8 mouse cellular contexts compared by ENCODE assay signal in genomic region chr9:51076300-51076978, GRCm38 (mm10). TPM values are rescaled to one million over a fixed set of nuclear protein-coding genes. Genes with fewer than 3 reads are reported as not detected.
A peak's percentile ranks its signal among the peaks of the same experiment; 100 is the strongest.
DNase-seq lines count a peak whose midpoint lies in the region; ATAC-seq and TF ChIP-seq lines count a peak whose summit lies in the region.

No protein-coding gene starts in this region.

- H3K9me3 ChIP-seq in heart, embryonic 12.5 days (replicated peaks), result no peaks in the 10 kb centered on the region

- no peaks in the 10 kb centered on the region for H3K27me3 ChIP-seq in spleen, adult 2 months (ENCODE audit: control insufficient read depth, insufficient read depth, low read length)
- H3K27me3 ChIP-seq in heart, embryonic 12.5 days (replicated peaks), result no peaks in the 10 kb centered on the region

- TF ChIP-seq CTCF in spleen, adult 2 months (IDR thresholded peaks at IDR 0.05; ENCODE audit: extremely low read depth, insufficient read depth, insufficient read length, insufficient replicate concordance), result no peak

- DNase-seq in spleen, adult 2 months (ENCODE audit: low read depth in 1 of 2, low spot score in 2 of 2), result no peak
- DNase-seq in spleen, postnatal 10 days (ENCODE audit: low spot score in 2 of 2), result no peak
- peak; percentile 23 for DNase-seq in kidney, postnatal 14 days
- peak; percentile 23 for DNase-seq in mesoderm, embryonic 11.5 days (ENCODE audit: low read depth, low spot score)
- peak; percentile 3 to 7 for DNase-seq in thymus, postnatal 36 days
- no peak for DNase-seq in layer of hippocampus, adult 9-10 months (ENCODE audit: low spot score)

- peak overlapping the region; percentile 96 for H3K4me2 ChIP-seq in heart, embryonic 12.5 days

- H3K36me3 ChIP-seq in spleen, adult 2 months (ENCODE audit: control insufficient read depth, insufficient read depth, low read length), result no peaks in the 10 kb centered on the region
- peaks cover 9% of the 10 kb centered on the region for H3K36me3 ChIP-seq in heart, embryonic 12.5 days

- 2% methylated on average over 17 of the region's 17 CpGs for WGBS in spleen, adult 2 months
- under 1% methylated on average over 17 of the region's 17 CpGs for WGBS in heart, embryonic 12.5 days

- H3K27ac ChIP-seq in spleen, adult 2 months (ENCODE audit: insufficient read depth, low read length), result no peak overlapping the region
- H3K27ac ChIP-seq in heart, embryonic 12.5 days (ENCODE audit: poor library complexity, severe bottlenecking), result peak overlapping the region; percentile 65

- peak overlapping the region; percentile 37 for H3K4me3 ChIP-seq in spleen, adult 2 months (ENCODE audit: extremely low read depth, insufficient read depth, insufficient read length)
- H3K4me3 ChIP-seq in heart, embryonic 12.5 days, result peak overlapping the region; percentile 60

- H3K4me1 ChIP-seq in spleen, adult 2 months (ENCODE audit: control insufficient read depth, insufficient read depth, insufficient read length), result no peaks in the 10 kb centered on the region
- peaks cover 19% of the 10 kb centered on the region for H3K4me1 ChIP-seq in heart, embryonic 12.5 days (replicated peaks)

- ATAC-seq in common myeloid progenitor, adult 5-6 weeks (replicated peaks; ENCODE audit: low read depth, poor library complexity, severe bottlenecking), result peak; percentile 13
- peak; percentile 24 for ATAC-seq in heart, embryonic 12.5 days (ENCODE audit: insufficient number of reproducible peaks, low FRiP score)

- H3K9ac ChIP-seq in heart, embryonic 12.5 days, result peak overlapping the region; percentile 68

- no peak for TF ChIP-seq POLR2A in spleen, adult 2 months (IDR thresholded peaks at IDR 0.05; ENCODE audit: low read depth, low read length)

RNA-seq across cellular contexts. Expression of gene Layn, which starts 0.5 kb away (rescaled TPM):
- 0.85 and 1.8 TPM in 2 replicates for polyA plus RNA-seq in spleen, adult 2 months (2012; rRNA removed)
- total RNA-seq in common myeloid progenitor, adult 5-6 weeks (2017), result 12.2 and 18.3 TPM in 2 replicates
- 9.9 and 11.9 TPM in 2 replicates for polyA plus RNA-seq in heart, embryonic 12.5 days (2016; fragmentation: Nextera tagmentation; extraction: Ambion mirVana)

RNA-seq across cellular contexts. Expression of gene Btg4, which starts 15.7 kb away (rescaled TPM):
- polyA plus RNA-seq in spleen, adult 2 months (2012; rRNA removed), result not detected in 2 replicates
- not detected in 2 replicates for total RNA-seq in common myeloid progenitor, adult 5-6 weeks (2017)
- not detected in 2 replicates for polyA plus RNA-seq in heart, embryonic 12.5 days (2016; fragmentation: Nextera tagmentation; extraction: Ambion mirVana)

RNA-seq across cellular contexts. Expression of gene 4833427G06Rik, which starts 25.4 kb away (rescaled TPM):
- not detected in 2 replicates for polyA plus RNA-seq in spleen, adult 2 months (2012; rRNA removed)
- not detected in 2 replicates for total RNA-seq in common myeloid progenitor, adult 5-6 weeks (2017)
- polyA plus RNA-seq in heart, embryonic 12.5 days (2016; fragmentation: Nextera tagmentation; extraction: Ambion mirVana), result not detected in 2 replicates

Comparison
In these comparisons a context has a peak if more than half of its experiments do, and no peak if none do; other contexts are left out.
1. DNase-seq: peak in kidney, postnatal 14 days (single experiment), mesoderm, embryonic 11.5 days (single experiment) and thymus, postnatal 36 days (2 of 2); none in spleen, adult 2 months (0 of 2), spleen, postnatal 10 days (0 of 2) and layer of hippocampus, adult 9-10 months (single experiment).